Mouse (Mus musculus) right cerebral cortex, postnatal 36 days (tissue): ENCODE data around the gene Tmem100.

Source experiments
- DNase-seq, 2 experiments: peaks; one replicate each; pipeline ENCODE4 v3.0.0; 2022; ENCODE audit warnings: low spot score in 2 of 2, mixed read lengths in 1 of 2

Tmem100 gene

DNA sequence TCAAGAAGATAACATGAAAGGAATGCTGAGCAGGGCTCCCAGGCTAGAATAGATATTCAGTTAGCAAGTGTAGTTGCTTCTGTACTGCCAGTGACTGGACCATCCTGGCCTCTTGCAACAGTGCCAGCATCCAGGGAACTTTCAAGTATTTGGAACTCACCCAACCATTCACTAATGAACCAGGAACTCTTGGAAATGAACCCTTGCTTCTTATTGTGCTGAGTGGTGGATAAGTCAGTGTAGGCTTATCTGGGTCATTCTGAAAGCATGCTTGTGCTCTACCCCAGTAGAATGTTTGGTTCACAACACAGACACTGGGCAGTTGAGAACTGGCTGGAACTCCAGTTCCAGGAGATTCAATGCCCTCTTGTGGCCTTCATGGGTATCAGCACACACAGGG, 29.1 kb downstream of the Tmem100 start:
- no peak for DNase-seq

DNA sequence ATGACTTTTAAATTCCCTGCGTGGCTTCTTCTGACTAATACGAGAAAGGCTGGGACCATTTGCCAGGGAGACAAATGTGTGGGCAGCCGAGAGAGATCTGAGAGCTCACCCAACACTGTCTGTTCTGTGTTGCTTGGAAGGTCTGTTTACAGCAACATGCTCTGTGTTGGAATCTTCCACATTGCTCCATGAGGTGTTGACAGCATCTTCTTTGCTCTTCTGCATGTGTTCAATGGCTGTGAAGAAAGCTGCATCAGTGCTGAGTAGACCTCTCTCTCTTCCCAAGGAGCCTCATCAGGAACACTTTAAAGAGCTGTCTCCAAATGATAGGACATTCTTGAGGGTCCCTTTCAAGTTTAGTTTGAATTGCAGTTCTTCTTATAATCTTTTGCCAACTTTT, 32.5 kb downstream of the Tmem100 start:
- no peak for DNase-seq

DNA sequence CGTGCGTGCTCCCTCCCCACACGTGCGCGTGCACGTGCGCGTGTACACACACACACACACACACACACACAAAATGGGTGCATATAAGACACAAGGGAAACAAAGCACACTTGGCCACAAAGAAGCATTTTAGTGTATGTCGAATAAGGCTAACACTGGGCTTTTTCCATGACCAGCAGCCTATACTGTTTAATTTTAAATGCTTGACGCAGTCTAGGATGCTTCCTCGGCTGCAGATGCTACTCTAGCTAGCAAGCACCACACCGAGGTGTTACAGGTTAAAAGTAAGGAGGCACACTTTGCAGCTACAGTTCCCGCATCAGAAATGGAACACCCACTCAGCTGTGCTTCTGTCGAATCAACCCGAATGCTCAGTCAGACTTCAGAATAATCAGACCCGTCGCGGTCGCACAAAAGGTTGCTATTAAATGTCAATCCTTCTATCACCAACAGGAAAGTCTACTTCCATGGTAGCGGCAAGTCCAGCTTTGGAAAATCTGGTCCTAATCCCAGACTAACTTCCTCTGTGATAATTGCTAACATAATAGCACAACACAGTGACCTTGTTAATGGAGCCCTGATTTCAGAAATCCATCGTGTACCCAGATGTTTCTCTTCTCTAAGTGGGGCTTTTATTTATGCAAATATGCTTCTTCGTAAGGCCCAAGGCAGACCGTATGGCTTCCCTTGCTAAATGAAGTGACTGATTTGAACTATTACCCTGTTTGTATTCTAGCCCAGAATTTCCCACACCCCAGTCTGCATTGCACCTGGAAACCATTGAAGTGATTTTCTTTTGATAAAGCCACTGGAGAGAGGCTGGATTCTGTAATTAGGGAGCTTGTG, 36.5 kb downstream of the Tmem100 start:
- DNase-seq = no peak

DNA sequence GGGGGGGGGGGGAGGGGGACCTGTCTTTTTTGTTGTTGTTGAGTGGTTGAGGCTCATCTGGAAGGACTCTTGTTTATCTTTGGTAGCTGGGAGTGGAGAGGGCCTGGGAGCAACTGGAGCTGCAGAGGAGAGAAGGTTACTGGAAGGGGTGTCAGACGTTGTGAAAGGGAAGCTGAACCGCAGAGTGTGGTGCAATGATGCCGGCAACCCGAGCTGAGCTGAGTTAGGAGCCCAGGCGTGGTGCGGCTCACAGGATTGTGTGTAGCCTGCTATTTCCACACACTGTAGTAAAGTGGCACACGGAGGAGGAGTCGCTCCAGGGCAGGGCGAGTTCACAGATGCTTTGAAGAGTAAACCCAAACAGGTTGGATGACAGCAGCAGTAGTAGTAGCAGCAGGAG, 41.6 kb downstream of the Tmem100 start:
- no peak for DNase-seq

DNA sequence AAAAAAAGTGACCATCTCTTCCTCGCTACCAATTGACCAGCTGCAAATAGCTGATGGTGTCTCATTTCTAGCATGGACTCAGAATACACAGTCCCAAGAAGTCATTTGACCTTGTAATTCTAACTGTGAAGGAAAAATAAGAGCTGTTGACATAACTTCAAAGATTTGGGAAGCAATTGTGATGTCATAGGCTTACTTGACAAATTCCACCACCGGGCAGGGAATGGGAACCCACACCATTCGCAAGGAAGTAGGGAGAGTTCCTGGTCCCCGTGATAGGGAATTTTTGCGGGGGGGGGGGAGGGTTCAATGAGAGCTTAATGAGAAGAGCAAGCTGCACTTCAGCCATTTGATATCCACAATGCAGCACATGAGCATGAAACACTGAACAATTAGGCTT, 43.1 kb downstream of the Tmem100 start:
- DNase-seq = no peak

DNA sequence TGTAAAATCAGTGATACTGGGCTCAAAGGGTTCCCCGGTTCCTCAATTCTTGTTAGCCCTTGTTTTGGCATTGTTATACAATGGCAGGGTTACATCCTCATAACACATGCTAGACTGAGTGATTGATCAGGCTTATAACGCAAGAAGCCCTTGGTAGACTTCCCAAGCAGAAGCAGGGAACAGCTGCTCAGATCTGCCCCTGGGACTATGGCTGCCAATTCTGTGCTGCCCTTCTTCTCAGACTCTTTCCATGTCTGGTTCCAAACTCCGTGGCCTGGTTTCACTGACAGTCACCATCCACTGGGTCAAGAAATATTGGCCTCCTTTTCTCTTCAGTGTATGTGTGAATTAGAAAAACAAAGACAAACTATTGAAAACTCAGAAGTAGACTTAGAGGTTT, 46.5 kb downstream of the Tmem100 start:
- no peak for DNase-seq

DNA sequence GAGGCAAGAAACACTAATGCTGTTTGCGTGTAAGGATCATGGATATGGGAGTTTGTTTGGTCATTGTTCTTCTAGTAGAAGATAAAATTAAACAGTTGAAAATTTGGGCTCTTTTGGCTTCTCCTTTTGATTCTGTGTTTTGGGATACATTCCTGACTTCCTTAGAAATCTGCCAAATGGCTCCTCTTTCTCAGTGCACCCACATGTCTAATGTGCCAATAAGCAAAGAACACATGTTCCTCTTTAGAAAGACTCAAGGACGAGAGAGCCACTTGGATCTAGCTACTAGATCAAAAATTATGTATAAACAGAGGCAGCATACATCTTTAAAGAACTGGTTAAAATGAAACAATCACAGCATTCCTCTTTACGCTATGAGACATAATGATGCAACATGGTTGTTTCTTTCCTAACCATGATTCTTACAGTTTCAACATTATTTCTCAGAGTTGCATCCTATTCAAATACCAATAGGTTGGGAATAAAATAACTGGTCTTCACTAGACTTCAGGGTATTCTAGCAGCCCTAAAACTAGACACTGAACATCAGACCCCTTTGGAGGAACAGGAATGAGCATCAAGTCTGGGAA, 50.6 kb downstream of the Tmem100 start:
- no peak for DNase-seq

DNA sequence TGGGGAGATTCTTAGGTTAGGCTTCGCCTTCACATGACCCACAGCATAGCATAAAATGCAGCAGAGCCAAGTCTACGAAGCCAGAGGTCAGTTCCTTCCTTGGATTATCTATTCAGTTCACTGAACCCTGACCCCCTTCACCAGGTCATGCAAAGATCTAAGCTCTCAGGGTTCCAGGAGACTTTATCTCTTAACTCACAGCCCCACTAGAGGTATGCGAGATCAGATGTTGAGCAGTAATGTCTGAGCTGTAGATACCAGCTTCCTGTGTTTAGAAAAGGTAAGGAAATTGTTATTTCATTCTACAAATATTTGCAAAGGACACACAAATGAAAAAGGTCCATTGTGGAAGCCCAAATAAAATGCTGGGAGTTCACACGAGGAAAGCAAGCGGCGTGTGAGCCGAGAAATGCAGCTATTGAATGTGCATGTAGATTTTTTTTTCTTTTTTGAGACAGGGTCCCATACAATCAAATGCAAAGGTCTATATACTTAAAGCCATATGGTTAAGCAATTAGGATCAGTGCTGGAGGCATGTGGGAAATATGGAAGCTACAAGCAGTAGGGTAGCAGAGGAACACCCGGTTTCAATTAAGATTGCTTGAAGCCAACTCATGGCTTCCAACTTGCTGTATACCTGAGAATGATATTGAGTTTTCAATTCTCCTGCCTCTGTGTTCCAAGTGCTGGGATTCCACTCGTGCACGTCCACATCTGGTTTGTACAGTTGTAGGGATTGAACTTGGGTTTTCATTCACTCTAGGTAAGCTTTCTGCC, 51.9 kb downstream of the Tmem100 start:
- DNase-seq = no peak

DNA sequence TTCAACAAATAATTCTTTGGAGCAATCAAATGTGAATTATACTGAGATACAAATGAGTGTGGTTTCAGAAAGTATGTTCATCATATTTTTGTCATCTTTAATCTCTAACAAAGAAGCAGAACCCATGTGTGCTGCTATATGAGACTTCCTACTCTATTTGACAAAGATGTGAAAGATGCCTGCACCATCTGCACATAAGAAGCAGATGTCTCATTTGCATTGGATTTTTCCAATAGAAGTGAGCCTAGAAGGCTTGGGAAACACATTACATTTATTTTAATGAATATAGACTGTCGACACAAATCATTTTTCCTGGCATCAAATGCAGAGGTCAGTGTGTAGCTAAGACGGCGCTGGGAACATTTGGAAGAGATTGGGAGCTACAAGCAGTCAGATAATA, 52.9 kb downstream of the Tmem100 start:
- no peak for DNase-seq

DNA sequence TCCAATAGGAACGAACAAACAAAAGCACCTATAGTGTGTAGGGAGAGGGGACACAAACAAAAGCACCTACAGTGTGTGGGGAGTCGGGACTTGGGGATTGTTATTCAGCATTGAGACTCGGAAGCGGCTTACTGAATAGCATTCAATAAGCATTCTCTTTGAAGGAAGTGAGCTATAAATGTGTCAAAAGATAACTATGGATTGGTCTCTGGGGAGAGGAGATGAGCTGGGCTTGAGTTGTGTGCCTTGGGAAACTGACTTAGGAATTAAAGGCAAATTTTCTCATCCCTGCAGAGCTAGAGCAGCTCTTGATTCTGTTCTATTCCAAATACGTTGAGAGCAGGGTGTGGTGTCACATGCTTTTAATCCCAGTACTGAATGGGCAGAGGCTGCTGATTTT, 54.0 kb downstream of the Tmem100 start:
- DNase-seq = no peak
